Mouse (Mus musculus) heart, embryonic 16.5 days (tissue): Measurements from ENCODE around the gene Klk9. TPM values are rescaled to one million over a fixed set of nuclear protein-coding genes. Genes with fewer than 3 reads are reported as not detected.

Source experiments
- ATAC-seq: fragments of 200-750 bp; cut with Nextera tagmentation; replicated peaks from 2 replicates; pipeline ENCODE4 v1.8.0; 2017; ENCODE audit warnings: moderate number of reproducible peaks; ENCODE audit not compliant: insufficient read depth, low FRiP score; ENCODE audit errors: extremely low read depth
- H3K27ac ChIP-seq: fragments of 300-500 bp; sonication (generic); 2 replicates; pipeline ENCODE4 v1.5.1; 2014; ENCODE audit warnings: mild to moderate bottlenecking, low read length, control low read depth, moderate library complexity
- H3K27me3 ChIP-seq: fragments of 300-500 bp; sonication (generic); 2 replicates; pipeline ENCODE4 v1.6.1; 2014; ENCODE audit warnings: low read length, mixed read lengths; ENCODE audit not compliant: control insufficient read depth, insufficient read depth
- H3K36me3 ChIP-seq: fragments of 300-500 bp; sonication (generic); 2 replicates; pipeline ENCODE4 v1.6.1; 2014; ENCODE audit not compliant: control insufficient read depth, insufficient read depth
- H3K4me1 ChIP-seq: fragments of 300-500 bp; sonication (generic); 2 replicates; pipeline ENCODE4 v1.6.1; 2014; ENCODE audit warnings: low read length, mixed read lengths; ENCODE audit not compliant: control insufficient read depth, insufficient read depth
- H3K4me2 ChIP-seq: fragments of 300-500 bp; sonication (generic); 2 replicates; pipeline ENCODE4 v1.6.1; 2014; ENCODE audit warnings: low read depth, mild to moderate bottlenecking, control low read depth, low read length
- H3K4me3 ChIP-seq: fragments of 300-500 bp; sonication (generic); 2 replicates; pipeline ENCODE4 v1.5.1; 2014; ENCODE audit warnings: mild to moderate bottlenecking, control low read depth, low read length
- H3K9ac ChIP-seq: fragments of 300-500 bp; sonication (generic); 2 replicates; pipeline ENCODE4 v1.6.1; 2014; ENCODE audit warnings: low read length, control low read depth
- H3K9me3 ChIP-seq: fragments of 300-500 bp; sonication (generic); replicated peaks from 2 replicates; pipeline ENCODE4 v1.6.1; 2016; ENCODE audit warnings: low read length; ENCODE audit not compliant: control insufficient read depth
- WGBS: fragments of 180-500 bp; shearing (Covaris S2); extraction: QIAGEN DNeasy Blood & Tissue Kit; methylation state at CpG from one replicate; pipeline ENCODE4 v1.1.7; 2014; 5-methylcytosine and 5-hydroxymethylcytosine counted together
- polyA plus RNA-seq: library from polyadenylated mRNA; unstranded; fragments of >200 nt; fragmentation: Nextera tagmentation; extraction: Ambion mirVana; gene quantifications from 2 replicates; pipeline ENCODE4 v1.2.1, GENCODE M21; 2015

Gene Klk9
- polyA plus RNA-seq, 1 experiment from 2014 or later, result 0.09 TPM

GRCm38 (mm10) chr7:43782275-43783265 lies 9.1 kb upstream of the Klk9 start:
- no peaks in the 10 kb centered on the region for H3K36me3 ChIP-seq
- no peaks in the 10 kb centered on the region for H3K9me3 ChIP-seq
- H3K4me3 ChIP-seq, result peak overlapping the region; percentile 31
- H3K4me2 ChIP-seq, result peak overlapping the region; percentile 64
- H3K9ac ChIP-seq, result 0 out of 2 replicates have a peak overlapping the region, but pooled peaks have one; percentile 21
- peak; percentile 56; the same call in 1 of the 2 replicates for ATAC-seq
- peaks cover 17% of the 10 kb centered on the region for H3K27me3 ChIP-seq
- no peak overlapping the region for H3K27ac ChIP-seq
- WGBS, result 9% methylated on average over 36 of the region's 36 CpGs
- no peaks in the 10 kb centered on the region for H3K4me1 ChIP-seq

GRCm38 (mm10) chr7:43785286-43785685 lies 6.4 kb upstream of the Klk9 start:
- H3K4me2 ChIP-seq, result no peak overlapping the region
- peaks cover 17% of the 10 kb centered on the region for H3K27me3 ChIP-seq
- no peak overlapping the region for H3K9ac ChIP-seq
- H3K9me3 ChIP-seq, result no peaks in the 10 kb centered on the region
- no peaks in the 10 kb centered on the region for H3K4me1 ChIP-seq
- 72% methylated on average over 1 of the region's 1 CpGs for whole genome bisulfite sequencing
- H3K4me3 ChIP-seq, result no peak overlapping the region
- H3K27ac ChIP-seq, result no peak overlapping the region
- ATAC-seq, result no peak
- H3K36me3 ChIP-seq, result no peaks in the 10 kb centered on the region

- Histone ChIP-seq H3K9ac (no peak overlapping the region), H3K36me3 (no peaks in the 10 kb centered on the region), H3K27ac (no peak overlapping the region), H3K4me2 (no peak overlapping the region), H3K9me3 (no peaks in the 10 kb centered on the region), H3K27me3 (peaks cover 9% of the 10 kb centered on the region), H3K4me3 (no peak overlapping the region), H3K4me1 (no peaks in the 10 kb centered on the region)
- ATAC-seq, result no peak
- WGBS, result 63% methylated on average over 3 of the region's 3 CpGs
These were observed 3.6 kb upstream of the Klk9 start for GRCm38 (mm10) chr7:43788096-43788495.

- H3K27ac ChIP-seq, result no peak overlapping the region
- no peaks in the 10 kb centered on the region for H3K36me3 ChIP-seq
- no peaks in the 10 kb centered on the region for H3K9me3 ChIP-seq
- no peak overlapping the region for H3K9ac ChIP-seq
- ATAC-seq, result no peak
- no peak overlapping the region for H3K4me2 ChIP-seq
- no peaks in the 10 kb centered on the region for H3K4me1 ChIP-seq
- WGBS, result 56% methylated on average over 2 of the region's 2 CpGs
- no peaks in the 10 kb centered on the region for H3K27me3 ChIP-seq
- H3K4me3 ChIP-seq, result no peak overlapping the region
These were observed 2.4 kb upstream of the Klk9 start for GRCm38 (mm10) chr7:43789295-43789694.

- H3K27me3 ChIP-seq, result peaks cover 6% of the 10 kb centered on the region; the same call in 1 of the 2 replicates
- H3K4me2 ChIP-seq, result peak overlapping the region; percentile 81
- no peaks in the 10 kb centered on the region for H3K9me3 ChIP-seq
- ATAC-seq, result peak; percentile 61
- 6% methylated on average over 8 of the region's 8 CpGs for WGBS
- H3K9ac ChIP-seq, result no peak overlapping the region
- peaks cover 12% of the 10 kb centered on the region for H3K4me1 ChIP-seq
- H3K36me3 ChIP-seq, result no peaks in the 10 kb centered on the region
- H3K4me3 ChIP-seq, result peak overlapping the region; percentile 60
- no peak overlapping the region for H3K27ac ChIP-seq
These were observed 4.7 kb downstream of the Klk9 start for GRCm38 (mm10) chr7:43796355-43796754.

- Histone ChIP-seq H3K4me2 (peak within 1 kb of the TSS; percentile 81), H3K9ac (peak within 1 kb of the TSS; percentile 63), H3K4me3 (peak within 1 kb of the TSS; percentile 60), H3K27me3 (peaks cover 6% of the 10 kb centered on the region; the same call in 1 of the 2 replicates), H3K4me1 (peaks cover 12% of the 10 kb centered on the region), H3K9me3 (no peaks in the 10 kb centered on the region), H3K27ac (no peak within 1 kb of the TSS), H3K36me3 (no peaks in the 10 kb centered on the region)
- whole genome bisulfite sequencing, result under 1% methylated on average over 28 of the region's 28 CpGs
- 0 out of 2 replicates have a peak, but pooled peaks have one; percentile 20 for ATAC-seq
These were observed 5.7 kb downstream of the Klk9 start, which contains the start of gene Klk8 for GRCm38 (mm10) chr7:43797333-43797769. TSS of gene Klk8 (plus strand) at chr7:43797577.

- Histone ChIP-seq H3K27ac (no peak overlapping the region), H3K9ac (peak overlapping the region; percentile 63), H3K4me3 (peak overlapping the region; percentile 60), H3K4me2 (peak overlapping the region; percentile 81), H3K27me3 (peaks cover 6% of the 10 kb centered on the region; the same call in 1 of the 2 replicates), H3K4me1 (peaks cover 12% of the 10 kb centered on the region), H3K9me3 (no peaks in the 10 kb centered on the region), H3K36me3 (no peaks in the 10 kb centered on the region)
- peak; percentile 47 for ATAC-seq
- 32% methylated on average over 13 of the region's 13 CpGs for WGBS
These were observed 6.3 kb downstream of the Klk9 start for GRCm38 (mm10) chr7:43797844-43798462.

- 62% methylated on average over 7 of the region's 7 CpGs for WGBS
- Histone ChIP-seq H3K9me3 (no peaks in the 10 kb centered on the region), H3K4me3 (no peak overlapping the region), H3K36me3 (no peaks in the 10 kb centered on the region), H3K4me2 (no peak overlapping the region), H3K27me3 (peaks cover 6% of the 10 kb centered on the region; the same call in 1 of the 2 replicates), H3K4me1 (peaks cover 12% of the 10 kb centered on the region), H3K27ac (no peak overlapping the region), H3K9ac (no peak overlapping the region)
- ATAC-seq, result no peak
These were observed 8.2 kb downstream of the Klk9 start for GRCm38 (mm10) chr7:43799876-43800275.
